Mouse (Mus musculus) cortical plate, adult 2 months (tissue): ENCODE data around the gene Epha8. TPM values are rescaled to one million over a fixed set of nuclear protein-coding genes. Genes with fewer than 3 reads are reported as not detected.
A peak's percentile ranks its signal among the peaks of the same experiment; 100 is the strongest.

Experiments used
- H3K27ac ChIP-seq: fragments of 200-500 bp; 2 replicates; pipeline ENCODE4 v1.5.1; 2012; ENCODE audit warnings: low read length, control low read depth, inconsistent platforms; ENCODE audit not compliant: insufficient read depth
- H3K4me1 ChIP-seq: fragments of 200-500 bp; 2 replicates; pipeline ENCODE4 v1.6.1; 2011; ENCODE audit warnings: low read length; ENCODE audit not compliant: control insufficient read depth, insufficient read depth
- H3K4me3 ChIP-seq: fragments of 200-500 bp; 2 replicates; pipeline ENCODE4 v1.5.1; 2011; ENCODE audit warnings: mild to moderate bottlenecking, low read length, control low read depth; ENCODE audit not compliant: insufficient read depth
- CTCF ChIP-seq: fragments of 200-500 bp; IDR thresholded peaks from 2 replicates; pipeline ENCODE4 v1.5.1; 2011; ENCODE audit warnings: mild to moderate bottlenecking, control low read depth, low read length; ENCODE audit not compliant: insufficient read depth; ENCODE audit errors: extremely low read depth
- POLR2A ChIP-seq: fragments of 200-500 bp; IDR thresholded peaks from 2 replicates; pipeline ENCODE4 v1.6.1; 2011; ENCODE audit warnings: mild to moderate bottlenecking, low read length, control low read depth; ENCODE audit not compliant: insufficient read depth; ENCODE audit errors: extremely low read depth
- polyA plus RNA-seq: library from polyadenylated mRNA; depleted of rRNA; stranded (reverse); fragments of >200 nt; gene quantifications from 2 replicates; pipeline ENCODE4 v1.2.3, GENCODE M21; 2012

Epha8 gene
- polyA plus RNA-seq, 1 experiment, result 12.3 TPM

DNA sequence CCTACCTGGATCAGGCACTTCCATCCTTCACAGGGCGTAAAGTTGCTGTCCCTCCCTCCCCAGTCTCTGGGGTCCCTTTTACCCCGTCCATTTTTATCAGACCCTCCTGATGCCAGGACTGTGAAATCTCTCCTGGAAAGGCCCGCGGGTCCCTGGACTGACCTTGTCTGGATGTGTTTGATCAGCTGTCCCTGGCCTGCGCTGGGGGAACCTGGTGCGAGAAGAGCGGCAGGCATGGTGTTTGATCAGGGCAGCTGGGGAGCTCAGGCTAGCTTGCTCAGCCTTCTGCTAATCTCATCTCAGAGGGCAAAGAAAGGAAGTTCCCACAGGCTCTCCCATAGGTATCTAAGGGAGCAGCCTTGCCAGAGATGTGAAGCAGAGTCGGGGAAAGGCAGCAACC, 20.6 kb upstream of the Epha8 start:
- Histone ChIP-seq H3K4me3 (no peak overlapping the region), H3K4me1 (no peaks in the 10 kb centered on the region), H3K27ac (no peak overlapping the region)
- TF ChIP-seq CTCF, result no peak
- no peak for TF ChIP-seq POLR2A

DNA sequence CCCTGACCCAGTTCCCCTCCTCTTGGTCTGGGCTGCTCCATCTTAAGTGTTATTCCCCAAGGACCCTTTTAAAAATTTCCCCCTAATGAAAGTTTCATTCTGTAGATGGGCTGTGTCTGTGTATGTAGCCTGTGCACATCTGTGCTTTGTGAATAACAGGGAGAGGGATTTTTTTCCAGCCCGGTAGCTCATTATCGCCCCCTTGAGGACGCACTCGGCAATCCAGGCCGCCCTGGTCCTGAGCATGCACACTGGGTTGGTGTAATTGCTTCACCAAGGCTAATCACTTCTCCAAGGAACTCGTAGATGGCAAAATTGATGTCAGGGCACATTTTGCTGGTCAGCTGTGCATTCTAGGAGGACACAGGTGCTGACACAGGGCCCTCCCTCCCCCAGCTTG, 14.3 kb upstream of the Epha8 start:
- TF ChIP-seq POLR2A, result no peak
- peak; percentile 55 for TF ChIP-seq CTCF
- H3K4me3 ChIP-seq, result no peak overlapping the region
- H3K4me1 ChIP-seq, result no peaks in the 10 kb centered on the region
- H3K27ac ChIP-seq, result no peak overlapping the region

DNA sequence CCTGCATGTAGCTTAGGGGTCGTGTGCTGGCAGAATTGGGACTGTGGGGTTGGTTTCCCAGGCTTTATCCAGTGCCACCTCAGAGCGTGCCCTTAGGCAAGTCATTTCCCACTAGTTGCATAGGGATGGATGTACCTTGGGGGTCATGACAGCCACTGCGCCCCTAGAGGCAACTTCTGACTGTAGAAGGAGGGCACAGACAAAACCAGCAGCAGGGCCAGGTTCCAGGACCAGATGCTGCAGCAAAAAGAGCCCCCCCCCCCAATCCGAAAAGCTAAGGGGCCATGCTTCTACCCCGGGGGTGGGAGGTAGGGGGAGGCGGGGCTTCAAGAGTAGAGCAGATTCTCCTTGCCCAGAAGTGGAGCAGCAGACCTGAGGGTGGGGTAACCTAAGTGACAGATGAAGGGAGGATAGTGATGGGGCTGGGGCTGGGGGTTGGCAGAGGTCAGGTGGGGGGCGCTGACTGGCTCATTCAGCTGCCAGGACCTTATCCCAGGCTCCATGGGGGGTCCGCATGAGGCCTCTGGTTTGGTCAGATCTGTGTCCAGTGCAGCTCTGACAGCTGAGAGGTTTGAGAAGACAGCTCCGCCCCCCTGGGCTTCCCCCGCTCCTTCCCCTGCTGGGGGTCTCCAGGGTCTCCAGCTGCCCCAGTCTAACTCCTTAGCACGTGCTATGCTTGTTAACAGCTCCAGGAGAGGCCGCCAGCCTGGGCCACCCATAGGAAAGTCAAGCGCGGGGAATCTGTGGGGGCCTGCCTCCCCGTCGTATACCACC, 13.1 kb upstream of the Epha8 start:
- Histone ChIP-seq H3K4me3 (no peak overlapping the region), H3K27ac (no peak overlapping the region), H3K4me1 (no peaks in the 10 kb centered on the region)
- TF ChIP-seq CTCF (no peak), POLR2A (no peak)

DNA sequence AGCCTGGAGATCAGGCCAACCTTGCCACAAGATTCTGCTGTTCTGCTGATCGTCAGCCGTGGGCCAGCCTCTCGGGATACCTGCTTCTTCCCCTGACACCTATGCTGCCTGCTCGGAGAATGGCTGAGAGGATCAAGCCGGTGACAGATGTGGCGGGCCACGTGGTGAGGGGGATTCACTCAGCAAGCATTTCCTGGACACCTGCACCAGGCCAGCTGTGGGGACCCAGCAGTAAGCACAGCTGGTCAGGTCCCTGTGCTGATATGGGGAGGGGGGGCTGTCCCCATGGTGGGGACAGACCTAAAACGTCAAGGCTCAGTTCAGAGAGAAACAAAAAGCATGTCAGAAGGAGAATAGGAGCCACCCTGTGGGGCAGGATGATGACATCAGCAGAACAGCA, 12.5 kb upstream of the Epha8 start:
- no peak overlapping the region for H3K27ac ChIP-seq
- no peak overlapping the region for H3K4me3 ChIP-seq
- H3K4me1 ChIP-seq, result no peaks in the 10 kb centered on the region
- TF ChIP-seq POLR2A, result no peak

DNA sequence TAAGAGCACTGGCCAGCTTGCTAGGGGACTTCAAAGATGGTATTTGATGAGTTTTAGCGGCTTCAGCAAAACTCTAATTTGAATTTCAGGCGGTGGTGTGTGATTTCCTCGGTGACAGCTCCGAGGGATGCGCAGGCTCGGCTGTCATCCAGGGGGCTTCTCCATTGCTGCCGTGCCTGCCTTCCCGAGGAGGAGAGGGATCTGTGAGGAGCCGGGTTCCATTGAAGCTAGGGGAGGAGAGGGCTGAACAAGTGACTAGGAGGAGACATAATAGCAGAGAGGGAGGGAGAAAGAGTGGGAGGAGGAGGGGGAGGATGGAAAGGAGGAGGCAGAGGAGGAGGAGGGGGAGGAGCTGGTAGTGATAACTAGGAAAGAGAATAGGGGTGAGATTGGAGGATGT, 10.9 kb upstream of the Epha8 start:
- TF ChIP-seq CTCF (no peak), POLR2A (no peak)
- no peak overlapping the region for H3K4me3 ChIP-seq
- H3K27ac ChIP-seq, result no peak overlapping the region
- no peaks in the 10 kb centered on the region for H3K4me1 ChIP-seq

DNA sequence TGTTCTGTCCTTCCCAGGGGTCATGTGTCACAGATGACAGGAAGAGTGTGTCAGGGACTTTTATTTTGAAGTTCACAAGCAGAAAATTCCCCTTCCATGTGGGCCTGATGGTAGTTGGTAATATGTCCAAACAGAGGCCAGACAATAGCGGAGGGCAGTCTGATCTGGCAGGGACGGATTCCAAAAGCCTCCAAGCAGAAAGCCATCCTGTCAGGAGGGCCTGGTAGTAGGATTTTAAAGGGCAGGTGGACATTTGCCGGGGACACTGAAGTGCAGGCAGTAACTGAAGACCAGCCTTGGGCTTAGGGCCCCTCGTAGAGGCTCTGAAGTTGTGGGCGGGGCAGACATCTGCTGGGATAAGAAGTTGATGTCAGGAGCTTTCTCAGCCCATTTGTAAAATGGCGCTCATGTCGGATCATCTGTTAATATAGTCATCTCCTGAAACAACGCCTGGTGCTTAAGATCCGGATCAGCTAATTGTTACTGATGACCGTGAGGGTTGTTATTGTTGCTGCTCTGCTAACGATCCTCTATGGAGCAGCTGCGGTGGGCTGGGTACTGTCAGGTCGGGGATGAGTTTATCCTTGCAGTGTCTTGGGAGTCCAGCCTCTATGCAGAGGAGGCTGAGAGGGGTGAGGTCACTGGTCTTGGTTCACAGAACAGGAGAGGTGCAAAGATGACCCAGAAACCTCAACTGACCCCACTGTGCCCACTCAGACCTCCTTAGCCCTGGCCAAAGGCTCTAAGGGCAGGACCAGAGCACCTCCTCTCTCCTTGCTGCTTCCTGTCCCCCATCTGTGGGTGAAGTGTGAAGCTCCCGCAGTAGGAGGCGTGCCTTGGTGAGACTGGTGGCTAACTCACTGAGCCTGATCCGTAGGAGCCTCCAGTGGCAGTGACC, 10.1 kb upstream of the Epha8 start:
- Histone ChIP-seq H3K27ac (no peak overlapping the region), H3K4me1 (no peaks in the 10 kb centered on the region), H3K4me3 (no peak overlapping the region)
- no peak for TF ChIP-seq POLR2A
- TF ChIP-seq CTCF, result no peak

DNA sequence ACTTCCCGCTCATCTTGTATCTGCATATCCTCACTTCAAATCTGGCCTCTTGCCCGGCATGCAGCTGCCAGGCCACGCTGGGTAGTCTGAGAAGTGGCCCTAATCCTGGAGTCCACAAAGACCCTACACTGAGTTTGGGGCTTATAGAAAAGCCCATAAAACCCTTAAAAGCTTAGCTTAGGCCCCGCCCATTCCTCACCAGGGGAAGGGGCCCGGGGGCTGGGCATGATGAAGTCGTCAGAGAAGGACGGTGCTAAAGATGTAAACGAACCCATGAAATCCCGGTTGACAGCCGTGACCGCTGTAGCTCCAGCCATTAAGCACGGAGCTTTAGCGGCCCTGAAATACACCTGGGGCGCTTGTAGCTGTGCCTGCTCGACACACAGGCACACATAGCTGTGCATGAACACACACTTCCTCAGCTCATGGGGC, 8.4 kb upstream of the Epha8 start:
- H3K27ac ChIP-seq, result no peak overlapping the region
- no peaks in the 10 kb centered on the region for H3K4me1 ChIP-seq
- no peak overlapping the region for H3K4me3 ChIP-seq
- TF ChIP-seq CTCF, result no peak
- no peak for TF ChIP-seq POLR2A

DNA sequence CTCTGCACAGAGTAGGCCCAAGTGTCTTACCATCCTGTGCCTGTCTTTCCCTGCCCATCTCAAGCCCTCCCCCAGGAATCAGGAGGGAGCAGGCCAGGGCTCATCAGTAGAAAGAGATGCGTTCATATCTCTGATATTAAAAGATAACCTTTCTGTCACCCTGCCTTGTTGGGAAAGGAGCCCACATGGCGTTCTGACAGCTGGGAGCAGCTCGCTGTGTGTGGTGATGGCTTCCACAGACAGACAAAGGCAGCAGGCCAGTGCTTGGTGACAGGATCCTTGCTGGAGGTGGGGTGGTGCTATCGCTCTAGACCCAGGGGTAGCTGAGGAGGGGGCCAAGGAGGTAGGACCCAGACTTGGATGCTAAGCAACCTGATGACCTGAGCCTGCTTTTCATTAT, 5.8 kb upstream of the Epha8 start:
- Histone ChIP-seq H3K27ac (no peak overlapping the region), H3K4me1 (no peaks in the 10 kb centered on the region), H3K4me3 (no peak overlapping the region)
- TF ChIP-seq POLR2A (no peak), CTCF (no peak)

DNA sequence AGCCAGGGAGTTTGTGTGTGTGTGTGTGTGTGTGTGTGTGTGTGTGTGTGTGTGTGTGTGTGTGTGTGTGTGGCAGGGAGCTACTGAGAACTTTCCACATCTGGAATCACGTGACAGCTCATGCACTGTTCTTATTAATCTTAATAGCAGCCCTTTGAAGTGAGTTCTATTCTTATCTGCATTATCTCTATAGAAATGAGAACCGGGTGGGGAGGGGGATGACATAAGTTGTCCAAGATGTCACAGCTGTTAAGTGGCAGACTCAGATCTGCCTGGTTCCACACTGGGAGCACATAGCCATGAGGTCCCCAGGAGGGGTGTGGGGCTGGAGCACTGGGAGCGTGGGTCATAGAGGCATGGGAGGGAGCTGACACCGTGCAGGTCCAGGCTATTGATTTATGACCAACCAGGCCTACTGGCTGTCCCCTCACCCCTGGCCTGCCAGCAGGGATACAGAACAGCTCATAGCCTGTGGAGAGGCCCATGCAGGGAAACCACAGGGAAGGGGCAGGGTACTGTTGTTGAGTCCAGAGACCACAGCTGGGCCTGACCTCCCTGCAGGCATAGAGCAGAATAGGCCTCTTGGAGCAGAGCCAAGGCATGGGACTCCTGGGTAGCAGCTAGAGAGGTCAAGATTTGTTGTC, 5.1 kb upstream of the Epha8 start:
- no peak overlapping the region for H3K27ac ChIP-seq
- H3K4me3 ChIP-seq, result no peak overlapping the region
- H3K4me1 ChIP-seq, result no peaks in the 10 kb centered on the region
- no peak for TF ChIP-seq POLR2A
- TF ChIP-seq CTCF, result no peak
